Mouse (Mus musculus) hindbrain, embryonic 14.5 days (tissue): ENCODE data around the gene Naa16. TPM values are rescaled to one million over a fixed set of nuclear protein-coding genes. Genes with fewer than 3 reads are reported as not detected.

ENCODE experiments used
- ATAC-seq: fragments of 200-750 bp; cut with Nextera tagmentation; 2 replicates; pipeline ENCODE4 v1.8.0; 2017; ENCODE audit warnings: moderate number of reproducible peaks, mild to moderate bottlenecking, moderate TSS enrichment, moderate library complexity; ENCODE audit not compliant: low FRiP score
- DNase-seq: peaks from one replicate; pipeline ENCODE4 v3.0.0-alpha.2; 2015; ENCODE audit warnings: low spot score
- H3K27ac ChIP-seq: fragments of 300-500 bp; sonication (generic); 2 replicates; pipeline ENCODE4 v1.5.1; 2014; ENCODE audit warnings: mild to moderate bottlenecking, moderate library complexity
- H3K27me3 ChIP-seq: fragments of 300-500 bp; sonication (generic); 2 replicates; pipeline ENCODE4 v1.6.1; 2014; ENCODE audit warnings: mild to moderate bottlenecking, low read length, mixed read lengths; ENCODE audit not compliant: control insufficient read depth, insufficient read depth
- H3K36me3 ChIP-seq: fragments of 300-500 bp; sonication (generic); replicated peaks from 2 replicates; pipeline ENCODE4 v1.6.1; 2014; ENCODE audit not compliant: control insufficient read depth, insufficient read depth
- H3K4me1 ChIP-seq: fragments of 300-500 bp; sonication (generic); replicated peaks from 2 replicates; pipeline ENCODE4 v1.6.1; 2014; ENCODE audit warnings: antibody characterized with exemption, low read length, mixed read lengths; ENCODE audit not compliant: control insufficient read depth, insufficient read depth
- H3K4me2 ChIP-seq: fragments of 300-500 bp; sonication (generic); replicated peaks from 2 replicates; pipeline ENCODE4 v1.6.1; 2014; ENCODE audit warnings: mild to moderate bottlenecking, moderate library complexity
- H3K4me3 ChIP-seq: fragments of 300-500 bp; sonication (generic); replicated peaks from 2 replicates; pipeline ENCODE4 v1.5.1; 2014; ENCODE audit warnings: mild to moderate bottlenecking, low read length
- H3K9ac ChIP-seq: fragments of 300-500 bp; sonication (generic); 2 replicates; pipeline ENCODE4 v1.6.1; 2014
- H3K9me3 ChIP-seq: fragments of 300-500 bp; sonication (generic); 2 replicates; pipeline ENCODE4 v1.6.1; 2016; ENCODE audit warnings: low read length; ENCODE audit not compliant: control insufficient read depth
- WGBS: fragments of 180-500 bp; shearing (Covaris S2); extraction: QIAGEN DNeasy Blood & Tissue Kit; methylation state at CpG from one replicate; pipeline ENCODE4 v1.1.7; 2014; 5-methylcytosine and 5-hydroxymethylcytosine counted together
- polyA plus RNA-seq: library from polyadenylated mRNA; unstranded; fragments of >200 nt; fragmentation: Nextera tagmentation; extraction: Ambion mirVana; gene quantifications from 2 replicates; pipeline ENCODE4 v1.2.1, GENCODE M21; 2014

Gene Naa16
- polyA plus RNA-seq, 1 experiment from 2014 or later: 12.5 TPM

GRCm38 (mm10) chr14:79304873-79305464, 85.6 kb downstream of the Naa16 start:
- H3K27me3 ChIP-seq: peaks cover 8% of the 10 kb centered on the region
- no peak overlapping the region for H3K9ac ChIP-seq
- H3K4me2 ChIP-seq: no peak overlapping the region
- no peak overlapping the region for H3K27ac ChIP-seq
- no peak overlapping the region for H3K4me3 ChIP-seq
- H3K9me3 ChIP-seq: no peaks in the 10 kb centered on the region
- DNase-seq (no peak), ATAC-seq (no peak)
- H3K4me1 ChIP-seq: peaks cover 7% of the 10 kb centered on the region; the same call in 1 of the 2 replicates
- no peaks in the 10 kb centered on the region for H3K36me3 ChIP-seq
- WGBS: 91% methylated on average over 6 of the region's 6 CpGs

GRCm38 (mm10) chr14:79303150-79303549, 87.4 kb downstream of the Naa16 start:
- H3K27me3 ChIP-seq: peaks cover 18% of the 10 kb centered on the region
- no peak overlapping the region for H3K9ac ChIP-seq
- no peaks in the 10 kb centered on the region for H3K9me3 ChIP-seq
- H3K4me2 ChIP-seq: no peak overlapping the region
- H3K36me3 ChIP-seq: no peaks in the 10 kb centered on the region
- 86% methylated on average over 2 of the region's 2 CpGs for WGBS
- H3K4me3 ChIP-seq: no peak overlapping the region
- no peak for ATAC-seq
- no peak for DNase-seq
- peaks cover 2% of the 10 kb centered on the region; the same call in 1 of the 2 replicates for H3K4me1 ChIP-seq
- no peak overlapping the region for H3K27ac ChIP-seq

DNA sequence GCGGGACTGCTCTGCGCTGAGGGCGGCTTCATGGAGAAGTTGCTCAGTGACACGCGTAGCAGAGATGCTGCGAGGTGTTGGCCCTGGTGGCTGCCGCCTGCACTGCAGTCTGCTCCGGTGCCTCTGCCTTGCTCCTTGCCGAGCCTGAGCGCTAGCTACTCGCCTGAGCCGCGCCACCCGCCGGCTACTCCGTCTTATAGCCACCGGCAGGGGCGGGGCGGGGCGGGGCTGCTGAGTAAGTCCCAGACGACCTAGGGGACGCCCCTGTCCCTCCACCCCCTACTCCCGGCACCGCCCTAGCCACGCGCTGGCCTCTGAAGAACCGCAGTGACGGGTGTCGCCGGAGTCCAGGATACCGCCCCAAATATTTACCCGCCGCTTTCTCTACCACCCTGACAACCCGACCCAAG, 89.1 kb downstream of the Naa16 start, which contains the start of gene Rgcc:
Rgcc (minus strand) TSS at position 180 of the 410 bp plus-strand sequence.
- Histone ChIP-seq H3K9me3 (no peaks in the 10 kb centered on the region), H3K27ac (no peak within 1 kb of the TSS), H3K4me2 (peak within 1 kb of the TSS; percentile 96), H3K36me3 (no peaks in the 10 kb centered on the region), H3K4me1 (peaks cover 6% of the 10 kb centered on the region), H3K9ac (peak within 1 kb of the TSS; percentile 48), H3K4me3 (peak within 1 kb of the TSS; percentile 44), H3K27me3 (peaks cover 18% of the 10 kb centered on the region)
- WGBS: under 1% methylated on average over 34 of the region's 34 CpGs
- ATAC-seq (peak; percentile 94), DNase-seq (peak; percentile 90)

GRCm38 (mm10) chr14:79300641-79301350, 89.8 kb downstream of the Naa16 start:
- Histone ChIP-seq H3K27me3 (peaks cover 18% of the 10 kb centered on the region), H3K9me3 (no peaks in the 10 kb centered on the region), H3K36me3 (no peaks in the 10 kb centered on the region), H3K27ac (no peak overlapping the region), H3K4me2 (peak overlapping the region; percentile 96), H3K4me1 (peaks cover 10% of the 10 kb centered on the region), H3K4me3 (peak overlapping the region; percentile 44), H3K9ac (peak overlapping the region; percentile 48)
- DNase-seq (no peak), ATAC-seq (peak; percentile 31)
- 2% methylated on average over 51 of the region's 52 CpGs for WGBS

GRCm38 (mm10) chr14:79299796-79300195, 90.8 kb downstream of the Naa16 start:
- Histone ChIP-seq H3K9ac (peak overlapping the region; percentile 48; the same call in 1 of the 2 replicates), H3K27me3 (peaks cover 18% of the 10 kb centered on the region), H3K4me1 (peaks cover 10% of the 10 kb centered on the region), H3K36me3 (no peaks in the 10 kb centered on the region), H3K27ac (no peak overlapping the region), H3K4me3 (peak overlapping the region; percentile 44), H3K9me3 (no peaks in the 10 kb centered on the region), H3K4me2 (peak overlapping the region; percentile 96)
- DNase-seq (no peak), ATAC-seq (no peak)
- WGBS: 19% methylated on average over 6 of the region's 6 CpGs

DNA sequence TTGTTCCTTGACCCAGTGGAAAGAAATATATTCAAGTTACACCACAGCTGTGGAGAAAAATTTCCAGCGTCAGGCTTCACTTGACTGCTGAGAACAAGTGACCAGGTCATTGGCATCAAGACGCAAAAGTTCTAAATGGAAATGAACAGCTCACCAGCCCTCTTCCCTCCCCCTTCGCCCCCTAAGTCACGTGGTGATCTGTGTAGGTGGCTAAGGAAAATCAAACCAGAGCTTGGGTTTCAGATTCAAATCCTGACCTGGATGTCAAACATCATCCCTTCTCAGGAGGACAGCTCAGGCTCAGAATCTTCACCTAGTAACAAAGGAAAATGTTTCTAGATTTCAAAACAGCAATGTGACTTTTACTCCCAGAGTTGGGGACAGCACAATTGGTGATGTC, 91.3 kb downstream of the Naa16 start:
- no peaks in the 10 kb centered on the region for H3K9me3 ChIP-seq
- peaks cover 18% of the 10 kb centered on the region for H3K27me3 ChIP-seq
- no peak overlapping the region for H3K27ac ChIP-seq
- DNase-seq (no peak), ATAC-seq (no peak)
- H3K9ac ChIP-seq: no peak overlapping the region
- WGBS: 48% methylated on average over 4 of the region's 4 CpGs
- H3K4me1 ChIP-seq: peaks cover 10% of the 10 kb centered on the region
- peak overlapping the region; percentile 12; the same call in 1 of the 2 replicates for H3K4me3 ChIP-seq
- peak overlapping the region; percentile 26 for H3K4me2 ChIP-seq
- H3K36me3 ChIP-seq: no peaks in the 10 kb centered on the region

GRCm38 (mm10) chr14:79298314-79298992, 92.1 kb downstream of the Naa16 start:
- no peaks in the 10 kb centered on the region for H3K9me3 ChIP-seq
- H3K4me1 ChIP-seq: peaks cover 10% of the 10 kb centered on the region
- peaks cover 16% of the 10 kb centered on the region for H3K27me3 ChIP-seq
- H3K4me2 ChIP-seq: peak overlapping the region; percentile 26
- no peak for DNase-seq
- no peaks in the 10 kb centered on the region for H3K36me3 ChIP-seq
- no peak for ATAC-seq
- WGBS: 74% methylated on average over 7 of the region's 7 CpGs
- no peak overlapping the region for H3K9ac ChIP-seq
- peak overlapping the region; percentile 12; the same call in 1 of the 2 replicates for H3K4me3 ChIP-seq
- H3K27ac ChIP-seq: no peak overlapping the region

GRCm38 (mm10) chr14:79296836-79297235, 93.7 kb downstream of the Naa16 start:
- DNase-seq (no peak), ATAC-seq (no peak)
- Histone ChIP-seq H3K9ac (no peak overlapping the region), H3K27me3 (peaks cover 14% of the 10 kb centered on the region), H3K4me3 (no peak overlapping the region), H3K27ac (no peak overlapping the region), H3K4me2 (no peak overlapping the region), H3K9me3 (no peaks in the 10 kb centered on the region), H3K4me1 (peaks cover 15% of the 10 kb centered on the region), H3K36me3 (no peaks in the 10 kb centered on the region)
- WGBS: 30% methylated on average over 5 of the region's 5 CpGs

- DNase-seq (no peak), ATAC-seq (no peak)
- Histone ChIP-seq H3K27ac (no peak overlapping the region), H3K36me3 (no peaks in the 10 kb centered on the region), H3K9ac (no peak overlapping the region), H3K9me3 (no peaks in the 10 kb centered on the region), H3K4me2 (no peak overlapping the region), H3K4me3 (no peak overlapping the region), H3K27me3 (peaks cover 14% of the 10 kb centered on the region), H3K4me1 (peaks cover 15% of the 10 kb centered on the region)
- WGBS: 75% methylated on average over 7 of the region's 7 CpGs
Measured at GRCm38 (mm10) chr14:79296201-79296600, 94.4 kb downstream of the Naa16 start.
